Mouse (Mus musculus) c-Kit-positive CD71-positive TER-119-positive erythroid progenitor cells, embryonic 14.5 days (primary cell): ENCODE results near the gene Lancl3.
A peak's percentile ranks its signal among the peaks of the same experiment; 100 is the strongest.

Experiments
- DNase-seq: peaks from one replicate; pipeline ENCODE4 v3.0.0-alpha.2; 2013; ENCODE audit warnings: low spot score

Lancl3 gene

DNA sequence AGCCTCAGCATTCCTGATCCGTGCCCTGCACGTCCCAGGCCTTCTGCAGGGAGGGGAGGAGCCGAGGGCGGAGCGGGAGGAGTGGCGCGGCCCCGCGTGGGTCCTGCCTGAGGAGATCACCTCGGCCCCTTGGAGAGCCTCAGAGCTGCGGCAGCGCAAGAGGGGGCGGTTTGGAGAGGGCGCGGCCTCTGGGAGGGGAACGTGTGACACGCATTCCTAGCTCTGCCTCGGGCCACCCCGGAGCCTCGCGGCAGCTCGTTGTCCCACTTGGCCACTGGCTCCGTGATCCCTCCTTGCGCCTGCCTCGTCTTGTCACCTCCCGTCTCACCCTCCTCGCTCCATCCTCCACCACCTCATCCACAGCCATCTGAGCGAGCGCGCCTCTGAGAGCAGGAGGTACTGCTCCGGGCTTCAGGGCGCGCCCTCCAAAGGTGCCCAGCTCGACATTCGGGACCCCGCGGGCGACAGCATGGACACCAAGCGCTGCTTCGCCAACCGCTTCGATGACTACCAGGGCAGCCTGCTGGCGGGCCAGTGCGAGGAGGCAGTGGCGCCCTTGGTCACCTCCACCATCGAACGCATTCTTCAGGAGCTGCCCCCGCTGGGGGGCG, at the start of gene Lancl3:
Lancl3 (plus strand) TSS at position 142 of the 611 bp plus-strand sequence.
- DNase-seq, result no peak

DNA sequence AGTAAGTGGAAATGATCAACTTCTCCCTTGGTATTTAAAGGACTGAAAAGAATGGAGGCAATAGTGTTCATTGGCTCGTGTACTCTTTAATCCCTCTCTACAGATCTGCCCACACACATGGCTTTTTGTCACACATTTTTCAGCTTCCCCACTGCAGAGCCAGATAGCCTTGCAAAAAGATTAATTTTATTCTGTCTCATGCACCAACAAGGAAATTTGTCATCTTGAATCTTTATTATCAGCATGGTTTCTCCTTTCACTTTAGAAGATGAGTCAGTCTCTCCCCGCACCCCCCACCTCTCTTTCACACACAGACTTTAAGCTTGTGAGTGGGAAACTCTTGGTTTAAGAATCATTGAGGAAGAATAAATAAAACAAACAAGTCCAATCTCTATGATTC, 20.7 kb upstream of the Lancl3 start:
- no peak for DNase-seq

DNA sequence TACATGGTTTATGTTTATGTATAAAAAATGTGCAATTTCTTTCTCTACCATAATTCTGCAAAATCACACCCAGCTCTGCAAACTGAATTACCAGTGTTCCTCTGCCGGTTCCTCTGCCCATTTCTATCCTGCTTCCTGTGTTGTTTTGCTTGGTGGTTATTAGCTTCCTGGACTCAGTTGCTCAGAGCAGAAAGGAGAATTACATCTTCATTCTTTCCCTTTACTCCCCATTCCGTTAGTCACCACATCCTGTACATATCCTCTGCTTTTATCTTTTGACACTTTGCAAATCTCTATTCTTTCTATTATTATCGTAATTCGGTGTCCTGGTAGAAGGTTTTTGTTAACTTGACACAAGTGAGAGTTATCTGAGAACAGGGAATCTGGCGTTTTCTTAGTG, 18.1 kb upstream of the Lancl3 start:
- no peak for DNase-seq

DNA sequence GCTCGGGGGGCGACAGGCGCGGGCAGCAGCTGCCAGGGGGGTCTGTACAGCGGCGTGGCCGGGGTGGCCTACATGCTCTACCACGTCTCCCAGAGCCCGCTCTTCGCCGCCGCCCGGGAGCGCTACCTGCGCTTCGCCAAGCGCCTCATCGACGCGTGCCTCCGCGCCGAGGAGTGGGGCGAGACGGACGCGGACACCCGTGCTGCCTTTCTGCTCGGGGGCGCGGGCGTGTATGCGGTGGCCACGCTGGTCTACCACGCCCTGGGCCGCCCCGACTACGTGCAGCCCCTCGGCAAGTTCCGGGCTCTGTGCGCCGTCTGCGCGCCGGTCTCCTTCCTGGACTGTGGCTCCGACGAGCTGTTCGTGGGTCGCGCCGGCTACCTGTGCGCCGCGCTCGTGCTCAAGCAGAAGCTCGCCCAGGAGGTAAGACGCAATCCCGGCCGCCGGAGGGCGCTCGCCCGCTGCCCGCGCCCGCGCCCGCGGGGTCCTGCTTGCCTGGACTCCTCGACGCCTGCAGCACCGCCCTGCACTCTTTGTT, 747 bp downstream of the Lancl3 start:
- DNase-seq, result no peak

DNA sequence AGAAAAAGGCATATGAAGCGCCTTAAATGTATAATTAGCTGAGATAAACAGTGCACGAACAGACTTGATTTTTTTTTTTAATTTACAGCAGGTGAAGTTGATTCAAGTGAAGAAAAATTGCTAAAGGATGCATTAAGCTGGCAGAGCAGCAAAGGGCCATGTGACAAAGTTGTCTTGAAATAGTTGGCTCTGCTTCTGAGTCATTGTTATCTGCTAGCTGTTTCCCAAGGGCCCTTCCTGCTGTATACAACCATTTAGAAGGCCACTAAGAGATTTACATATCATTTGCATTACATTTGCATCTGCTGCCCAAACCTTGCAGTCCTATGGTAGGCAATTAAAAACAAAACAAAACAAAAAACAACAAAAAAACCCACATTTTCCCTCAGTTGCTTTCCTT, 2.3 kb downstream of the Lancl3 start:
- DNase-seq, result no peak

DNA sequence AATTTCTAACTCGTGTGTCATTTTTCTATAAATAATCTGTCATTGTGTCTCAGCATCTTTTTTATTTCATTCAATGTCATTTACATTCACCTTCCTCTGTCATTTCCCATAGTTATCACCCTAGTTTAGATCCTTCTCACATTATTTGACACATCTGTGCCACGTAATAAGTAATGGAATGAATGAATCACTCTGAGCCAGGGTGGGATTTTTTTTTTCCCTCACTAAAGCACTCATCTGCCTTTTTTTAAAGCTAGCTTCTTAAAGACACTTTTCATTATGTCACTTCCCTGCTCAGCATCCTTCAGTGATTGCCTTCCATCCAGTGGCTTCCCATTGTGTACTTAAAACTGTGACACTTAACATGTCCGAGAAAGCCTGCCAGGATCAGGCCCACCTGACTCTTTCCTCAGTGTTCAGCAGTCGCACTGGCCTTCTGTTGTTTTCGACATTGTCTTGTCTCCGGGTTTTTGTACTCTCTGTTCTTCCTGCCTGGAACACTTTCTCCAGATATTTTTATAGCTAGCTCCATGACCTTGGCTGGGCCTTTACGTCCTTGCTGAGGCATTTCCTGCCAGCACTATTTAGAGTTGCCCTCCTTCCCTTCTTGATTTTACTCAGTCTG, 3.2 kb downstream of the Lancl3 start:
- DNase-seq, result no peak

DNA sequence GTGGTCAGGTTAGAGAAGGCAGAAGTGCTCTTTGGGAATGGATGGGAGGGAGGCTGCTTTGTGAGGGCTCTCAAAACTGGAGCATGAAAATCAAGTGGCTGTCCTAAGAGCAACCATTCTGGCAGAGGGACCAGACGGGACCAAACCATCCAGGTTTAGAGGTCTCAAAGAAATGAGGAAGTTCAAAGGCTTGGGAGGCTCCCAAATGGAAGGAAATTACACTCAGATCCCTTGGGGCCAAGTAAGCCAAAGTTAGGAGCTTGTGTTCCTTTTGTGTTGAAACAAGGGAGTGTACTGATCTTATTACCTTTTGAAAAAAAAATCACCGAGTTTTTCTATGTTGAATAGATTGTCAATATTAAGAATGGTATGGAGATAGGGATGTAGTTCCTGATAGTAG, 5.4 kb downstream of the Lancl3 start:
- DNase-seq, result no peak

DNA sequence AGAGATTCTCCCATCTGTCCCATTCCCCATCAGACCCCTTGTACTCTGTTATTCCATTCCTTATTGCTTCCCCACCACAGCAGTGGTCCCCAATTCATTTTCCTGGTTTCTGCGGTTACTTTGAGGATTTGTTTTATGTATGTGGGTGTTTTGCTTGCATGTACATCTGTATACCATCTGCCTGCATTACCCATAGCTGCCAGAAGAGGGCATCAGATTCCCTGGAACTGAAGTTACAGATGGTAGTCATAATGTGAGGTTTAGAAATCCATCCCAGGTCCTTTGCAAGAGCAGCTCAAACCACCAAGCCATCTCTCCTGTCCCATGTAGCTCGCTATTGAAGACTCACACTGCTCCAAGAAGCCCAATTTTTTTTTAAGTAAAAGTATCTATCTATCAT, 16.5 kb downstream of the Lancl3 start:
- peak; percentile 42 for DNase-seq

DNA sequence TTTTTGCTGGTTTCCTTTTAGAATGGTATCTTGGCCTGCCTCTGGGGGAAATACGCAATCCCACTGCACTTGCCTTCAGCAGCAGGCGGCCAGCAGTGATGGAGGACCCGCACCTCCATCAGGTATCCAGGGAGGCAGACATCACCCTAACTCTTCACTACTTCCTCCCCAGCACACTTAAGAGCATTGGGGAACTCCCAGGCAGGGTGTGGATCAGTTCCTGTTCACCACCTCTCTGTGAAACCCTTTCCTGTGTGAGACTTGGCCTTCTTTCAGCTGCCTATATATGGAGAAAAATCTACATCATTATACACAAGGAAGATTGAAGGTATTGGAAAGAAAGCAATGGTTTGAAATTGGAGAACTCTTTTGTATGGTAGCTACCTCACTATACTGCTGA, 19.9 kb downstream of the Lancl3 start:
- DNase-seq, result no peak

DNA sequence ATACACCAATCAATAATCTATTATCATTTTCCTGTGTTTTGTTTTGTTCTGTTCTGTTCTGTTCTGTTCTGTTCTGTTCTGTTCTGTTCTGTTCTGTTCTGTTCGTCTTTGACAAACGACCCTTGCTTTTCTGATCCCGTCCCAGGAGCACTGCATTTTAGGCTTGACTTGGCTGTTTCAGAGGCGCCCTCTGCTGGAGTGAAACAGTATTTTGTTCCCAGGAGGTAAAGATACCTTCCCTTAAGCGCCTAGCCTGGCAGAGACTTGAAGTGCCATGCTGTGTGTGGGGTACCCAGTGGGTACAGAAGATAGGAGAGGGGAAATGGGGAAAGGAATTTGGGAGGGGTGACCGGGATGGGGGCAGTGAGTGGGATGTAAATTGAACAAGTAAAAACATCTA, 21.5 kb downstream of the Lancl3 start:
- peak; percentile 66 for DNase-seq

DNA sequence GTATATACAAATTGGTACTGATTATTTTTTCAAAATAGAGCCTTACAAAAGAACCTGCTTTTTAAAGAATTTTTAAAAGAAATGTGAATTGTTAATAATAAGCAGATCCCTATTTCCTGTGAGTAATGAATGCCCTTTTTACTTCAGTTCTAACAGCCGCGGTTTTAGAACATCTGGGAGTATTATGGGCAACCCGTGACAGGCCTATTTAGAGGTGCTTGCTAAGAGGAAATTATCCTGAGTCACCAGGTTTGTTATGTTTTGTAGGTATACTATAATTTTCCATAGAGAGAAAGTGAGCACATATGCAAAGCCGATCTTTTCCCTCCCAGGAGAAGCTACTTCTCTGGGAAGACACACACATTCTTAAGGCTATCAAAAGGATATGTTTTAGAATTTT, 22.0 kb downstream of the Lancl3 start:
- DNase-seq, result no peak

DNA sequence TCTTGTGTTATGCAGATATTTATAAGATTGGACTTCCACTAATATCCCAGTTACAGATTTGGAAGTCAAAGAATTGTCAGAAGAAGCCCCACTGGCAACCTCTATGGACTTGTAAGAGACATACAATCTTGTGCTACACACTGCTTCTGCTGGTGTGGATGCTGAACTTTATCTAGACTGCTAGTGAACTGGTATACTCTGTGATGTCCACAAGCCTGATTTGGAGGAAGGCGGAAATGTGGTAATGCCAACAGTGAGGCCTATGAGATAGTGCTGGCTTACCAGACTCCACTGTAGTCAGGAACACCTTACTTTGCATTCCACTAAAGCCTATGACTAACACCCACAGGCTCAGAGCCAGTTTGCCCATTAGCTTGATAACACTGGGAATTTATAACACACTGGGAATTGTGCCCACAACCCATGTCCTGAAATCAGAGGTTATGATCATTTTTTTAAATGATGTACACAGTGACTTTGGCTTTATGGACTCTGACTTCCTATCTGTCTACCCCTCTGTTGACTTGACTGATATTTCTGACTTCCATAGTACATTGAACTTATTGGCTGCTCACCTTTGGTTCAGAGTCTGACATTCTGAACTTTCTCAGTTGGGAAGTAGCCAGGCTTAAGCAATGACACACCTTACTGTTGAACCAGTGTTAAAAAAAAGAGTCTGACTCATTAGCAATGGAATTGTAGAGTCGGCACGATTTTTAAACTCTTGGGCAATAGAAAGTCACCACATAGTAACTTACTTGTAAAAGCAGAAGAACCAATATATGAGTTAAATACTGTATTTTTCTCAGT, 22.9 kb downstream of the Lancl3 start:
- DNase-seq, result no peak

DNA sequence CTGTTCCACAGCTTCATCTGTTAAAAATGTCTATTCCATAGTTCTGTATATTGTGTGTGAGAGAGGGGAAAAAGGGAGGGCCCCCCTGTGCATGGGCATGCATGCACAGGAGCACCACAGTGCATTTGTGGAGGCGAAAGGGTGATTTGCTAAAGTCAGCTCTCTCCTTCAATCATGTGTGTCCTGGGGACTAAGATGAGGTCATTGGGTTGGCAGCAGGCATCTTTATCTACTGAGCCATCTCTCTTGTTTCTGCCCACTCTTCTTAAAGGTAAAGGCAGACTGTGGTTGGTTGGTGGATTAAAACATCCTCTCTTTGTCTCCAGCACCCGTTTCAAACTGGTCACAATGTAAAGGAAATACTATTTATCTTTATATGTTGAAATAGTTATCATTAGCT, 27.4 kb downstream of the Lancl3 start:
- DNase-seq, result no peak

DNA sequence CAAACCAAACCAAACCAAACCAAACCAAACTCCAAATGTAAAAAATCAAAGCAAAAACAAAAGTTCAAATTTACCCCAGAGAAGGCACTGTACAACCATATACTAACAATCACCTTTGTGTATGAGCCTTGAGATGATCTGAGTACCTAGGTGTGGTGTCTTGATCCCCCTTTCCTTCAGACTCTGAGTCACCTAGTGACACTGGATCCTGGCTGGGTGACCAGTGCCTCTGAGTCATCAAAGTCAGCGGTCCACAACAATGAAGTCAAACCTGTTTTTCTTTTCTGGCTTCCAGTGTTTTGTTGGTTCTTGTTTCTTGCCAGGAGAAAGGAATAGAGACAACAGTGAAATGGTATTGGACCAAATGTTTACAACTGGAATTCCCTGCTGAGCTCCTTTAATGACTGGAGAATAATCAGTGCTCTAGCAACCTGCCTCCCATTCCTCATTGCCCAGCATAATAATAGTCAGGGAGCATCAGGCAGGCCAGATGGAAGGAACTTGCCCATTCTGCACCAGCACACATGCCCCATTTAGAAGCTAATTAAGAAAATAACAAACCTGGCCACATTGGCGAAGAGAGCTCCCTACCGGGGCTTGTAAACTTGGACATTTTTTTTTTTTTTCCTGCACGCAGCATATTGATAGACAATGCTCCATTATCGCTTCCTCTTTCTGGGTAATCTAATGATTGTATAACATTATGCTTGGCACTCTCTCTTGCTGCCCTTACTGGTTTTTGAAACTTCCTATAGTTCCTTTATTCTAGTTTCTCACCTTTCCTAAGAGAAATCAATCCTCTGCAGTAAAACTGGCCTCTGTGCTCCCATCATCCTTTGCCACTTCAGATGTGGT, 41.3 kb downstream of the Lancl3 start:
- DNase-seq, result no peak

DNA sequence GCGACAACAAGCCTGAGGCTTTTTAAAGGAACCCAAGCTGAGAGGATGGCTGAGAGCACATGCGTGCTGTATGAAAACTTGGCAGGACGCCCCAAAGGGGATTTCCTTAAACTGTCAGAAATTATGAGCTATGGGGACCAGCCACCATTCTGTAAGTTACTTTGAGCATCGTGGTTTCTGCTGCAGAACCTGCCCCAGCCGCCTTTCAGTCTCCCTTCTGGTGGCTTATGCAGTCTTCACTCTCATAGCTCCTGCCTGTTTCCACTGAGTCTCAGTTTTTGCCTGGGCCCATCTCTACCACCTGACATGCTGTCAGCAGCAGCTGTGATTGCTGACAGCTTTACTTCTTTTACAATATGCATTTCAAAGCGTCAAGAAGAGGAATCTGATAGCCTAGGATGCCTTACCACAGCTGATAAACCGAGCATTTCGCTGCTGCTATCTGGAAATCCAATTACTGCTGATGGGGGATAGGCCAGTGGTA, 43.7 kb downstream of the Lancl3 start:
- DNase-seq, result no peak

DNA sequence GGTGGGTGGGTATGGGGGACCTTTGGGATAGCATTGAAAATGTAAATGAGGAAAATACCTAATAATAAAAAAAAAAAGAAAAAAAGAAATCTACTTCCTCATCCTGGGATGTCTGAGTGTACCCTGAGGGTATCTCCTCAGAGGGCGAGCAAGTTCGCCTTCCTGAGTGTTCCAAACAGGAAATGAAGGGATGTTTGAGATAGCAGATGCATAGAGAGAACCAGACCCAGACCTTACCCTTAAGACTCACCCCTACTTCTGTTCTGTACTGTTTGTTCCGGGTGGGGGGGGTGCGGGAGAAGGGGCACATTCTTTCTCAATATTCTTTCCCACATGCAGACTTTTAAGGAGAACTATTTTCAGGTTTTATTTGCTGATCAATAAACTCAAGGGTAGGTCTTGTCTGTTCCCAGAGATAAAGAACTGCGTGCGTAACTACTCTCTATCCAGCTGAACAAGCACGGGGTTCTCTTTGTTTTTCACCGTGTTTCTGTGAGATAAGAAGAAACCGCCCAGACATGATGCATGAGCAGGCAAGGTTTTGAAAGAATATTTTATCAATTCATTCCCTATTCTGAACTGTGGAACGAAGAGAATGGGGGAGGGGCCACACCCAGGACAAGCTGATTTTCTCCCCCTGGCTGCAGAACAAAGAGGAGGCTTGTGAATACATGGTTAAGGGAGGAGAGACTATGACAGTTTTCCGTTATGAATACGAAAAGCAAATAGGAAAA, 45.1 kb downstream of the Lancl3 start:
- peak; percentile 79 for DNase-seq

DNA sequence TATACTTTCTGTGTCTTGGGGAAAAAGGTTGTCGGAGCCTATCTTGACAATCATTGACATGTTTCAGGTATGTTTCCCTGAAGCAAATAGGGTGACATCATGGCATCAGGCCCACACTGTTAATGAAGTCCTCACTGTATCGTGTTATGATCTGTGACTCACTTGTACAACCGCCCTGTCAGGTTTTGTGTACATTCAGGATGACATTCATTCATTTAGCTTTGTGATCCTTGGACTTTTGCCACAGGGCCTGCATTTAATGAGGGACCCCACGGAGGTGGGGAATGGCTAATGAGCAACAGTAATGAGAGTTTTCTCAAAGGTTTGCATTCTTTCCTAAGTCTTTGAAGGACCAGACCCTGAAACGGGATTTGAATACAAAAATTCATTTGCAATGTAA, 49.2 kb downstream of the Lancl3 start:
- no peak for DNase-seq

DNA sequence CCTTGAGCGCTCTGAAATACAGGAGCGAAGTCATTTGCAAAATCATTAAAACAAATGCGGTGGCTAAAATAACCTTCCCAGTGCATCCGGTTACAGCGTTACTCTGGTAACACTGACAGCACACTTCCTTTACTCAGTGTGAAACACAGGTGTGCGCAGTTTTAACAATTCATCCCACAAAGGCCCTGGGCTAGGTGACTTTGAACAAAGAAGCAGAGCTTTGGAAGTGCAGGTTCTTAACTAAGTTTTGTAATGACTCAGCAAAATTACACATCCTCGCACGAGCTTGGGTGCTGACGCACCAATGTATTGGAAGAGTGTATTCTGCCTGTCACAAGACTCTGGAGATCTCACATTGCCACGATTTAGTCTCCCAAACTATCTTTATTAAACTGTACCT, 54.3 kb downstream of the Lancl3 start:
- DNase-seq, result no peak

DNA sequence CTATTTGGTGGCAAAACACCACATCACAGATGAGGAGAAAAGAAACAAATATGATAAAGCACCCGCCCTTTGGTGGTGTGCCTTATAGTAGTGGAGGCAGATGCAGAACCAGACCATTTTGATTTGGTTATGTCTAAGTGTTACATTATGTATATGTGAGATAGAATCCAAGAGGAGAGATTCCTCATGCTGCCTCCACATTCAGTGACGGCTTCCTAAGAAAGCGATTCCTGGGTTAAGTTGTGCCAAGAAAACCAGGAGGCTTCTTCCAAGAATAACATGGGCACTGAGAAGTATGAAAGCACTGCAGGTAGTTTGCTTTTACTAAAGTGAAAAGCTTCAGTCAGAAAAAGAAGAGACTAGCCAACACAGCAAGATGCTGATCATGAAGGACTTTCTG, 55.2 kb downstream of the Lancl3 start:
- DNase-seq, result no peak

DNA sequence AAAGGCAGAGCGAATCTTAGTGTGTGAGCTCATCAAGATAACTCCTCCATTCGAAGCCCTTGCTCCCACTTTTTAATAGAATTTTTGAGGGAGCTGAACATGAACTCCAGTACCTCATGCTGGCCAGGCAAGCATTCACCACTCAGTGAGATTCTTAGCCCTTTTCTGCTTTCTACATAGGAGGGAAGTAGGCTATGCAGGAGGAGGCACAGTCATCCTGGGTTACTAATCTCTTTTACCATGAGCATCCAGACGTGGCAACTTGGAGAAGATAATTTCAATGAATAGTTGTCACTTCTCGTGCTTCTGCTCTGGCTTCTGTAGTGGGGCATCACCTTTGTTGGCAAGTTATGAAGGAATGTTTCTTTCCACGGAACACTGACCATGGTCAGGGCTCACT, 57.1 kb downstream of the Lancl3 start, which contains the start of gene Gm14862:
Gm14862 (minus strand) TSS at position 134 of the 400 bp plus-strand sequence.
- no peak for DNase-seq

DNA sequence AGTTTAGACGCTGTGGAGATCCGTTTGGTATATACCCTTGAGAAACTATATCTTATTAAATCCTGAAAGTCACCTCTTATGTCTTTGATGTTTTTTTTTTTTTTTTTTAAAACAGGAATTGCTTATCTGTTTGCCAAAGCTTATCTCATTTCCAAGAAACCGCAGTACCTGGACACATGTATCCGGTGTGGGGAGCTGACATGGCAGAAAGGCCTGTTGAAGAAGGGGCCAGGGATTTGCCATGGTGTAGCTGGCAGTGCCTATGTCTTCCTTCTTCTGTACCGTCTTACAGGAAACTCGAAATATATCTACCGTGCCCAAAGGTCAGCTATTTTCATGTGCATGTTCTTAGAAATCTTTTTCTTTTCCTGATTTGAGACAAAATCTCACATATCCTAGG, 58.1 kb downstream of the Lancl3 start:
- no peak for DNase-seq
